Mouse (Mus musculus) cortical plate, adult 2 months (tissue): ENCODE measurements at regions not wholly inside any gene's neighbourhood (a gene's known extent, or its start where the extent isn't known, plus 50 kb on each side); places are given as distances from the start of the nearest gene placed in this dataset.

Source experiments
- CTCF ChIP-seq: fragments of 200-500 bp; IDR thresholded peaks from 2 replicates; pipeline ENCODE4 v1.5.1; 2011; ENCODE audit warnings: mild to moderate bottlenecking, control low read depth, low read length; ENCODE audit not compliant: insufficient read depth; ENCODE audit errors: extremely low read depth
- POLR2A ChIP-seq: fragments of 200-500 bp; IDR thresholded peaks from 2 replicates; pipeline ENCODE4 v1.6.1; 2011; ENCODE audit warnings: mild to moderate bottlenecking, low read length, control low read depth; ENCODE audit not compliant: insufficient read depth; ENCODE audit errors: extremely low read depth

GRCm38 (mm10) chr16:77852066-77852781, 250.3 kb upstream of the Gm11146 start:
- TF ChIP-seq CTCF (no peak), POLR2A (no peak)
